Comparison of ENCODE assay signal across 32 mouse cellular contexts in the genomic region with DNA sequence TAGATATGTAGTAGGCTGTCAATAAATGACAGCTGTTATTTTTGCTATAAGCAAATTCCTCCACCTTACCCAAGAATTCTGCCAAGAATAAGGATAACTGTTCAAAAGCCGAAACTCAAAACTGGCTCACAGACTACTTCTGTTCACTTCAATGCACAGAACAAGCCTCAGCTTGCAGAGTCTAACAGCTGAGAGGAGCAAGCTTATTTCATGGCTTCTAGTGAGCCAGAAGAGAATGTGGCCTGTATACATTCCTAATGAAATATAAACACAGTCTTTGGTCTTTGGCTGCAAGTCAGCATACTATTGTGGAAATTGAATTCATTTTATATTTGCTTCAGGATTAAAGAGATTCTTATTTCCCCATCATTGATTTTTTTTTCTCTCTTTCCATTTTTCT. TPM values are rescaled to one million over a fixed set of nuclear protein-coding genes. Genes with fewer than 3 reads are reported as not detected.
DNase-seq lines count a peak whose midpoint lies in the region; ATAC-seq and TF ChIP-seq lines count a peak whose summit lies in the region.
"Had no signal": no experiment of that assay in that cellular context is flagged by ENCODE, and none has a peak within 500 bp of the region (broad histone marks: within the 10 kb centered on the region; RNA-seq: fewer than 3 reads in every experiment).

No protein-coding gene starts in this region.

- no peak overlapping the region for H3K4me2 ChIP-seq in forebrain, embryonic 14.5 days (ENCODE audit: low read length)
- H3K4me2 ChIP-seq in forebrain, postnatal 0 days (ENCODE audit: low read depth), result no peak overlapping the region
- H3K4me2 ChIP-seq in lung, embryonic 15.5 days, result no peak overlapping the region
- no peak overlapping the region for H3K4me2 ChIP-seq in stomach, embryonic 16.5 days (ENCODE audit: low read depth, low read length)
- H3K4me2 ChIP-seq: hindbrain, embryonic 15.5 days; limb, embryonic 12.5 days; liver, embryonic 11.5 days; midbrain, embryonic 12.5 days; neural tube, embryonic 15.5 days; stomach, embryonic 15.5 days had no signal

- no peak overlapping the region for H3K9ac ChIP-seq in forebrain, embryonic 14.5 days (ENCODE audit: low read length)
- no peak overlapping the region for H3K9ac ChIP-seq in forebrain, postnatal 0 days
- H3K9ac ChIP-seq in lung, embryonic 15.5 days, result no peak overlapping the region
- no peak overlapping the region for H3K9ac ChIP-seq in stomach, embryonic 16.5 days (ENCODE audit: low read length)
- H3K9ac ChIP-seq: hindbrain, embryonic 15.5 days; limb, embryonic 12.5 days; midbrain, embryonic 12.5 days; neural tube, embryonic 15.5 days; stomach, embryonic 15.5 days had no signal

- TF ChIP-seq CTCF in forebrain, postnatal 0 days (IDR thresholded peaks at IDR 0.05; ENCODE audit: low read depth), result no peak

- no peaks in the 10 kb centered on the region for H3K9me3 ChIP-seq in forebrain, embryonic 14.5 days (replicated peaks; ENCODE audit: control insufficient read depth, low read length)
- no peaks in the 10 kb centered on the region for H3K9me3 ChIP-seq in forebrain, postnatal 0 days (ENCODE audit: low read length)
- H3K9me3 ChIP-seq in lung, embryonic 15.5 days, result no peaks in the 10 kb centered on the region
- no peaks in the 10 kb centered on the region for H3K9me3 ChIP-seq in stomach, embryonic 16.5 days (replicated peaks; ENCODE audit: control insufficient read depth, low read length)
- H3K9me3 ChIP-seq: hindbrain, embryonic 10.5 days; hindbrain, embryonic 15.5 days; limb, embryonic 12.5 days; midbrain, embryonic 12.5 days; neural tube, embryonic 15.5 days; stomach, embryonic 15.5 days had no signal

- H3K36me3 ChIP-seq in forebrain, embryonic 14.5 days (ENCODE audit: control insufficient read depth, insufficient read depth, low read length), result no peaks in the 10 kb centered on the region
- H3K36me3 ChIP-seq in forebrain, postnatal 0 days (ENCODE audit: insufficient read depth), result no peaks in the 10 kb centered on the region
- no peaks in the 10 kb centered on the region for H3K36me3 ChIP-seq in lung, embryonic 15.5 days
- H3K36me3 ChIP-seq in stomach, embryonic 16.5 days (ENCODE audit: control insufficient read depth, insufficient read depth, low read length), result no peaks in the 10 kb centered on the region
- H3K36me3 ChIP-seq: hindbrain, embryonic 10.5 days; hindbrain, embryonic 15.5 days; limb, embryonic 12.5 days; midbrain, embryonic 12.5 days; neural tube, embryonic 15.5 days; stomach, embryonic 15.5 days had no signal

- 62% methylated on average over 1 of the region's 1 CpGs for WGBS in forebrain, embryonic 14.5 days
- 40% methylated on average over 1 of the region's 1 CpGs for WGBS in forebrain, postnatal 0 days
- WGBS in lung, embryonic 15.5 days, result 46% methylated on average over 1 of the region's 1 CpGs
- WGBS in stomach, embryonic 16.5 days, result 49% methylated on average over 1 of the region's 1 CpGs

- H3K4me3 ChIP-seq in forebrain, embryonic 14.5 days (ENCODE audit: low read depth, low read length), result no peak overlapping the region
- H3K4me3 ChIP-seq in forebrain, postnatal 0 days (ENCODE audit: low read depth, low read length), result no peak overlapping the region
- H3K4me3 ChIP-seq in lung, embryonic 15.5 days, result no peak overlapping the region
- no peak overlapping the region for H3K4me3 ChIP-seq in stomach, embryonic 16.5 days (replicated peaks; ENCODE audit: low read length)
- H3K4me3 ChIP-seq: hindbrain, embryonic 10.5 days; hindbrain, embryonic 15.5 days; limb, embryonic 12.5 days; midbrain, embryonic 12.5 days; neural tube, embryonic 15.5 days; stomach, embryonic 15.5 days had no signal

- no peak for ATAC-seq in forebrain, embryonic 14.5 days
- no peak for ATAC-seq in forebrain, postnatal 0 days
- ATAC-seq in lung, embryonic 15.5 days (ENCODE audit: borderline replicate concordance, extremely low read depth, low FRiP score, low TSS enrichment), result peak; percentile 62; the same call in 1 of the 2 replicates
- peak; percentile 88 for ATAC-seq in stomach, embryonic 16.5 days (ENCODE audit: insufficient read depth, low FRiP score)
- ATAC-seq: CD4-positive, CD25-positive, alpha-beta regulatory T cell, adult 4 months; inflammation-experienced regulatory T-cells, adult 6 months had no signal

- no peaks in the 10 kb centered on the region for H3K27me3 ChIP-seq in forebrain, embryonic 14.5 days (replicated peaks; ENCODE audit: control insufficient read depth, insufficient read depth, low read length)
- no peaks in the 10 kb centered on the region for H3K27me3 ChIP-seq in forebrain, postnatal 0 days (ENCODE audit: insufficient read depth, low read length)
- H3K27me3 ChIP-seq in lung, embryonic 15.5 days, result no peaks in the 10 kb centered on the region
- H3K27me3 ChIP-seq in stomach, embryonic 16.5 days (ENCODE audit: control insufficient read depth, insufficient read depth, low read length), result no peaks in the 10 kb centered on the region
- H3K27me3 ChIP-seq: hindbrain, embryonic 15.5 days; limb, embryonic 12.5 days; midbrain, embryonic 12.5 days; neural tube, embryonic 15.5 days; stomach, embryonic 15.5 days had no signal

- no peak overlapping the region for H3K27ac ChIP-seq in forebrain, embryonic 14.5 days (ENCODE audit: low read depth, low read length)
- H3K27ac ChIP-seq in forebrain, postnatal 0 days (ENCODE audit: low read depth, low read length), result no peak overlapping the region
- H3K27ac ChIP-seq in lung, embryonic 15.5 days, result no peak overlapping the region
- H3K27ac ChIP-seq in stomach, embryonic 16.5 days (ENCODE audit: low read length), result no peak overlapping the region
- H3K27ac ChIP-seq: hindbrain, embryonic 10.5 days; hindbrain, embryonic 15.5 days; limb, embryonic 12.5 days; midbrain, embryonic 12.5 days; neural tube, embryonic 15.5 days; stomach, embryonic 15.5 days had no signal

- peak; percentile 13 for DNase-seq in forebrain, embryonic 14.5 days (ENCODE audit: low spot score)
- no peak for DNase-seq in forebrain, postnatal 0 days
- DNase-seq in lung, postnatal 14 days, result no peak
- peak; percentile 32 for DNase-seq in urinary bladder, postnatal 14 days (ENCODE audit: low spot score)
- no peak for DNase-seq in urinary bladder, postnatal 4 days (ENCODE audit: low spot score in 2 of 2)
- no peak for DNase-seq in layer of hippocampus, adult 11-12 months (ENCODE audit: low spot score)
- DNase-seq: adrenal gland, postnatal 25 days; cerebellum, adult 2 months; cerebellum, postnatal 25 days; gastrocnemius, postnatal 10 days; heart, postnatal 14 days; kidney, adult 2 months; kidney, postnatal 10 days; layer of hippocampus, adult 9-11 months; lung, postnatal 36 days; retina, postnatal 1 day; right cerebral cortex, postnatal 14 days; thymus, adult 18-20 months; thymus, postnatal 36 days had no signal

- H3K4me1 ChIP-seq in forebrain, embryonic 14.5 days (ENCODE audit: control insufficient read depth, insufficient read depth, low read length), result no peaks in the 10 kb centered on the region
- no peaks in the 10 kb centered on the region for H3K4me1 ChIP-seq in forebrain, postnatal 0 days (ENCODE audit: insufficient read depth)
- no peaks in the 10 kb centered on the region for H3K4me1 ChIP-seq in lung, embryonic 15.5 days
- peaks cover 5% of the 10 kb centered on the region; the same call in 1 of the 2 replicates for H3K4me1 ChIP-seq in stomach, embryonic 16.5 days (ENCODE audit: control insufficient read depth, insufficient read depth, low read length)
- H3K4me1 ChIP-seq: hindbrain, embryonic 10.5 days; hindbrain, embryonic 15.5 days; limb, embryonic 12.5 days; midbrain, embryonic 12.5 days; neural tube, embryonic 15.5 days; stomach, embryonic 15.5 days had no signal

RNA-seq across cellular contexts. Expression of a gene that starts 22.4 kb away (rescaled TPM):
- 7.1 and 7.5 TPM in 2 replicates for polyA plus RNA-seq in forebrain, embryonic 14.5 days (2014; fragmentation: Nextera tagmentation; extraction: Ambion mirVana)
- 8.3 and 10.9 TPM in 2 replicates for total RNA-seq in forebrain, postnatal 0 days (2014; rRNA removed)
- 7.3 and 9.2 TPM in 2 replicates for polyA plus RNA-seq in forebrain, postnatal 0 days (2015; fragmentation: Nextera tagmentation; extraction: Ambion mirVana)
- polyA plus RNA-seq in lung, embryonic 15.5 days (2015; fragmentation: Nextera tagmentation; extraction: Ambion mirVana), result 13.1 and 13.3 TPM in 2 replicates
- 12.0 and 12.9 TPM in 2 replicates for polyA plus RNA-seq in stomach, embryonic 16.5 days (2015; fragmentation: Nextera tagmentation; extraction: Ambion mirVana)
- total RNA-seq: granulocyte monocyte progenitor cell, adult 5-6 weeks; megakaryocyte, adult 5-6 weeks had no signal

Comparison
In these comparisons a context has a peak if more than half of its experiments do, and no peak if none do; other contexts are left out.
1. DNase-seq: peak in forebrain, embryonic 14.5 days (single experiment) and urinary bladder, postnatal 14 days (single experiment); none in forebrain, postnatal 0 days (single experiment), lung, postnatal 14 days (single experiment), urinary bladder, postnatal 4 days (0 of 2) and layer of hippocampus, adult 11-12 months (single experiment).
2. ATAC-seq: peak in lung, embryonic 15.5 days (single experiment) and stomach, embryonic 16.5 days (single experiment); none in forebrain, embryonic 14.5 days (single experiment) and forebrain, postnatal 0 days (single experiment).